Mouse (Mus musculus): ENCODE measurements around the gene Dcaf8. TPM values are rescaled to one million over a fixed set of nuclear protein-coding genes. Genes with fewer than 3 reads are reported as not detected.
A peak's percentile ranks its signal among the peaks of the same experiment; 100 is the strongest.

The Dcaf8 gene
- polyA plus RNA-seq, 1 experiment from 2014 or later = 106 TPM

- Histone ChIP-seq H3K27me3 (replicated peaks) (no peaks in the 10 kb centered on the region), H3K36me3 (peaks cover 23% of the 10 kb centered on the region), H3K27ac (no peak overlapping the region), H3K4me2 (no peak overlapping the region), H3K9me3 (no peaks in the 10 kb centered on the region), H3K4me3 (replicated peaks) (no peak overlapping the region), H3K9ac (no peak overlapping the region), H3K4me1 (no peaks in the 10 kb centered on the region)
- no peak for ATAC-seq (ENCODE audit: insufficient read depth, low FRiP score, low read depth)
- WGBS = 66% methylated on average over 7 of the region's 7 CpGs
These were observed 31.2 kb downstream of the Dcaf8 start for GRCm38 (mm10) chr1:172179102-172179501.

- Histone ChIP-seq H3K4me2 (no peak overlapping the region), H3K27me3 (replicated peaks) (no peaks in the 10 kb centered on the region), H3K4me3 (replicated peaks) (no peak overlapping the region), H3K36me3 (peaks cover 9% of the 10 kb centered on the region), H3K9me3 (no peaks in the 10 kb centered on the region), H3K27ac (0 out of 2 replicates have a peak overlapping the region, but pooled peaks have one; percentile 40), H3K4me1 (no peaks in the 10 kb centered on the region), H3K9ac (no peak overlapping the region)
- no peak; the same call in 1 of the 2 replicates for ATAC-seq (ENCODE audit: insufficient read depth, low FRiP score, low read depth)
- WGBS = 49% methylated on average over 4 of the region's 4 CpGs
These were observed 33.0 kb downstream of the Dcaf8 start for GRCm38 (mm10) chr1:172180881-172181280.

GRCm38 (mm10) chr1:172181777-172182176 is 33.9 kb downstream of the Dcaf8 start:
- no peak overlapping the region for H3K4me3 ChIP-seq (replicated peaks)
- no peaks in the 10 kb centered on the region for H3K9me3 ChIP-seq
- WGBS = 86% methylated on average over 3 of the region's 3 CpGs
- H3K27ac ChIP-seq = no peak overlapping the region
- no peaks in the 10 kb centered on the region for H3K4me1 ChIP-seq
- H3K36me3 ChIP-seq = peaks cover 11% of the 10 kb centered on the region
- ATAC-seq (ENCODE audit: insufficient read depth, low FRiP score, low read depth) = no peak
- H3K4me2 ChIP-seq = no peak overlapping the region
- no peak overlapping the region for H3K9ac ChIP-seq
- H3K27me3 ChIP-seq (replicated peaks) = no peaks in the 10 kb centered on the region

GRCm38 (mm10) chr1:172183056-172183455 is 35.2 kb downstream of the Dcaf8 start:
- Histone ChIP-seq H3K36me3 (peaks cover 23% of the 10 kb centered on the region), H3K4me2 (no peak overlapping the region), H3K27ac (no peak overlapping the region), H3K4me3 (replicated peaks) (no peak overlapping the region), H3K9me3 (no peaks in the 10 kb centered on the region), H3K27me3 (replicated peaks) (no peaks in the 10 kb centered on the region), H3K4me1 (no peaks in the 10 kb centered on the region), H3K9ac (no peak overlapping the region)
- no peak for ATAC-seq (ENCODE audit: insufficient read depth, low FRiP score, low read depth)
- WGBS = 97% methylated on average over 6 of the region's 6 CpGs

GRCm38 (mm10) chr1:172183915-172184314 is 36.0 kb downstream of the Dcaf8 start:
- no peaks in the 10 kb centered on the region for H3K4me1 ChIP-seq
- peaks cover 28% of the 10 kb centered on the region for H3K36me3 ChIP-seq

GRCm38 (mm10) chr1:172186401-172187289 is 38.8 kb downstream of the Dcaf8 start:
- Histone ChIP-seq H3K27me3 (replicated peaks) (no peaks in the 10 kb centered on the region), H3K4me1 (no peaks in the 10 kb centered on the region), H3K9me3 (no peaks in the 10 kb centered on the region), H3K27ac (no peak overlapping the region), H3K9ac (no peak overlapping the region), H3K4me3 (replicated peaks) (no peak overlapping the region), H3K4me2 (no peak overlapping the region), H3K36me3 (peaks cover 39% of the 10 kb centered on the region)
- no peak for ATAC-seq (ENCODE audit: insufficient read depth, low FRiP score, low read depth)
- 93% methylated on average over 10 of the region's 10 CpGs for WGBS

More at GRCm38 (mm10) chr1:172183915-172184314, 36.0 kb downstream of the Dcaf8 start:
- Histone ChIP-seq H3K9ac (no peak overlapping the region), H3K9me3 (no peaks in the 10 kb centered on the region), H3K27me3 (replicated peaks) (no peaks in the 10 kb centered on the region), H3K27ac (no peak overlapping the region), H3K4me2 (no peak overlapping the region), H3K4me3 (replicated peaks) (no peak overlapping the region)
- ATAC-seq (ENCODE audit: insufficient read depth, low FRiP score, low read depth) = no peak

GRCm38 (mm10) chr1:172188891-172189290 is 41.0 kb downstream of the Dcaf8 start:
- no peak for ATAC-seq (ENCODE audit: insufficient read depth, low FRiP score, low read depth)

GRCm38 (mm10) chr1:172191578-172191977 is 43.7 kb downstream of the Dcaf8 start:
- Histone ChIP-seq H3K27ac (no peak overlapping the region), H3K9ac (no peak overlapping the region), H3K9me3 (no peaks in the 10 kb centered on the region), H3K4me2 (no peak overlapping the region), H3K27me3 (replicated peaks) (no peaks in the 10 kb centered on the region), H3K36me3 (peaks cover 56% of the 10 kb centered on the region), H3K4me1 (no peaks in the 10 kb centered on the region), H3K4me3 (replicated peaks) (no peak overlapping the region)
- ATAC-seq (ENCODE audit: insufficient read depth, low FRiP score, low read depth) = no peak
- WGBS = 76% methylated on average over 2 of the region's 2 CpGs

More at GRCm38 (mm10) chr1:172188891-172189290, 41.0 kb downstream of the Dcaf8 start:
- H3K4me2 ChIP-seq = no peak overlapping the region
- no peak overlapping the region for H3K4me3 ChIP-seq (replicated peaks)
- peaks cover 45% of the 10 kb centered on the region for H3K36me3 ChIP-seq
- no peaks in the 10 kb centered on the region for H3K27me3 ChIP-seq (replicated peaks)
- no peaks in the 10 kb centered on the region for H3K9me3 ChIP-seq
- H3K27ac ChIP-seq = no peak overlapping the region
- no peak overlapping the region for H3K9ac ChIP-seq
- no peaks in the 10 kb centered on the region for H3K4me1 ChIP-seq
- 65% methylated on average over 4 of the region's 4 CpGs for WGBS

GRCm38 (mm10) chr1:172192217-172192616 is 44.3 kb downstream of the Dcaf8 start:
- no peak for ATAC-seq (ENCODE audit: insufficient read depth, low FRiP score, low read depth)
- H3K27ac ChIP-seq = no peak overlapping the region
- no peaks in the 10 kb centered on the region for H3K27me3 ChIP-seq (replicated peaks)
- H3K9ac ChIP-seq = no peak overlapping the region
- H3K36me3 ChIP-seq = peaks cover 56% of the 10 kb centered on the region
- H3K4me3 ChIP-seq (replicated peaks) = no peak overlapping the region
- H3K4me1 ChIP-seq = no peaks in the 10 kb centered on the region
- WGBS = 87% methylated on average over 3 of the region's 3 CpGs
- H3K9me3 ChIP-seq = no peaks in the 10 kb centered on the region
- H3K4me2 ChIP-seq = no peak overlapping the region

GRCm38 (mm10) chr1:172194435-172194834 is 46.6 kb downstream of the Dcaf8 start:
- 65% methylated on average over 8 of the region's 8 CpGs for WGBS
- no peak overlapping the region for H3K4me2 ChIP-seq
- H3K4me1 ChIP-seq = no peaks in the 10 kb centered on the region
- H3K27me3 ChIP-seq (replicated peaks) = no peaks in the 10 kb centered on the region
- H3K36me3 ChIP-seq = peaks cover 55% of the 10 kb centered on the region
- no peak overlapping the region for H3K27ac ChIP-seq
- no peak overlapping the region for H3K4me3 ChIP-seq (replicated peaks)
- H3K9ac ChIP-seq = no peak overlapping the region
- ATAC-seq (ENCODE audit: insufficient read depth, low FRiP score, low read depth) = no peak
- no peaks in the 10 kb centered on the region for H3K9me3 ChIP-seq

GRCm38 (mm10) chr1:172197146-172197545 is 49.3 kb downstream of the Dcaf8 start:
- Histone ChIP-seq H3K27ac (no peak overlapping the region), H3K36me3 (peaks cover 55% of the 10 kb centered on the region), H3K4me3 (replicated peaks) (no peak overlapping the region), H3K4me1 (peaks cover 16% of the 10 kb centered on the region), H3K4me2 (no peak overlapping the region), H3K9ac (no peak overlapping the region), H3K27me3 (replicated peaks) (no peaks in the 10 kb centered on the region), H3K9me3 (no peaks in the 10 kb centered on the region)
- 83% methylated on average over 3 of the region's 3 CpGs for WGBS
- ATAC-seq (ENCODE audit: insufficient read depth, low FRiP score, low read depth) = no peak

GRCm38 (mm10) chr1:172197851-172198250 is 50.0 kb downstream of the Dcaf8 start:
- Histone ChIP-seq H3K27me3 (replicated peaks) (no peaks in the 10 kb centered on the region), H3K4me2 (no peak overlapping the region), H3K9me3 (no peaks in the 10 kb centered on the region), H3K27ac (no peak overlapping the region), H3K4me3 (replicated peaks) (no peak overlapping the region), H3K9ac (no peak overlapping the region), H3K36me3 (peaks cover 49% of the 10 kb centered on the region), H3K4me1 (peaks cover 23% of the 10 kb centered on the region)
- 77% methylated on average over 5 of the region's 5 CpGs for WGBS
- ATAC-seq (ENCODE audit: insufficient read depth, low FRiP score, low read depth) = no peak

Measured in stomach, embryonic 15.5 days (tissue).